Mouse (Mus musculus) hindbrain, postnatal 0 days (tissue): ENCODE results near the gene Rab4b. TPM values are rescaled to one million over a fixed set of nuclear protein-coding genes. Genes with fewer than 3 reads are reported as not detected.

Experiments
- ATAC-seq: fragments of 200-750 bp; cut with Nextera tagmentation; 2 replicates; pipeline ENCODE4 v1.8.0; 2017; ENCODE audit warnings: mild to moderate bottlenecking, moderate TSS enrichment, moderate library complexity
- DNase-seq: peaks from one replicate; pipeline ENCODE4 v3.0.0-alpha.2; 2015; ENCODE audit warnings: low spot score
- H3K27ac ChIP-seq: fragments of 300-500 bp; sonication (generic); 2 replicates; pipeline ENCODE4 v1.5.1; 2014; ENCODE audit warnings: mild to moderate bottlenecking
- H3K27me3 ChIP-seq: fragments of 300-500 bp; sonication (generic); 2 replicates; pipeline ENCODE4 v1.6.1; 2014; ENCODE audit warnings: low read length, mixed read lengths; ENCODE audit not compliant: insufficient read depth
- H3K36me3 ChIP-seq: fragments of 300-500 bp; sonication (generic); 2 replicates; pipeline ENCODE4 v1.6.1; 2014; ENCODE audit warnings: low read length, mixed read lengths; ENCODE audit not compliant: insufficient read depth
- H3K4me1 ChIP-seq: fragments of 300-500 bp; sonication (generic); 2 replicates; pipeline ENCODE4 v1.6.1; 2014; ENCODE audit warnings: antibody characterized with exemption, low read length, mixed read lengths; ENCODE audit not compliant: insufficient read depth
- H3K4me2 ChIP-seq: fragments of 300-500 bp; sonication (generic); 2 replicates; pipeline ENCODE4 v1.6.1; 2014; ENCODE audit warnings: low read depth, mild to moderate bottlenecking, low read length, moderate library complexity, mixed read lengths
- H3K4me3 ChIP-seq: fragments of 300-500 bp; sonication (generic); 2 replicates; pipeline ENCODE4 v1.5.1; 2014; ENCODE audit warnings: low read length
- H3K9ac ChIP-seq: fragments of 300-500 bp; sonication (generic); replicated peaks from 2 replicates; pipeline ENCODE4 v1.6.1; 2014; ENCODE audit warnings: mild to moderate bottlenecking, low read length, moderate library complexity, mixed read lengths
- H3K9me3 ChIP-seq: fragments of 300-500 bp; sonication (generic); 2 replicates; pipeline ENCODE4 v1.6.1; 2016; ENCODE audit warnings: low read length, mixed read lengths
- CTCF ChIP-seq: IDR thresholded peaks from 2 replicates; pipeline ENCODE4 v1.5.1; 2016; ENCODE audit warnings: antibody characterized with exemption, control low read depth, low read depth
- WGBS: fragments of 180-500 bp; shearing (Covaris S2); extraction: QIAGEN DNeasy Blood & Tissue Kit; methylation state at CpG from one replicate; pipeline ENCODE4 v1.1.7; 2014; 5-methylcytosine and 5-hydroxymethylcytosine counted together
- polyA plus RNA-seq: library from polyadenylated mRNA; unstranded; fragments of >200 nt; fragmentation: Nextera tagmentation; extraction: Ambion mirVana; gene quantifications from 2 replicates; pipeline ENCODE4 v1.2.1, GENCODE M21; 2015
- total RNA-seq: library from RNA; depleted of rRNA; stranded (reverse); fragments of >200 nt; gene quantifications from 2 replicates; pipeline ENCODE4 v1.2.3, GENCODE M21; 2014

Rab4b gene
- total and polyA plus RNA-seq, 2 experiments from 2014 or later = 76.9 to 125 TPM

DNA sequence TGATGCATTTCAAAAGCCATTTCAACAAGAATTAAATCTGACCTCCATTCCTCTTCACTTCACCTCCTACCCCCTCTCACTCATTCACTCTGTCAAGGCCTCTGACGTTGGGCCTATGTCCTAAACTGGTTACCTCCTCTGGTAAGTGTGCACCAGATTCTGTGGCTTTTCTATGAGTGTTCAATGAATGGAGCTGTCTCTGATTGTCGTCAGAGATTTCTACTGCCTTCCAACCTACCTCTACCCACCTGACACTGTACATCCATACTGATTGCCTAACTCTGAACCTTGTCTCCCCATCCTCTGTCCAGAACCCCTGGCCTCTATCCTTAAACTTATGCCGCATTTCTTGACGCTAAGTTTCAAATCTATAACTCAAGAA, 763 bp downstream of the Rab4b start:
- 20% methylated on average over 4 of the region's 4 CpGs for WGBS
- peaks cover 13% of the 10 kb centered on the region for H3K36me3 ChIP-seq
- TF ChIP-seq CTCF = no peak
- H3K27ac ChIP-seq = peak overlapping the region; percentile 93
- ATAC-seq = peak; percentile 2
- H3K9ac ChIP-seq = peak overlapping the region; percentile 60
- H3K4me3 ChIP-seq = peak overlapping the region; percentile 66
- H3K4me2 ChIP-seq = peak overlapping the region; percentile 62
- no peaks in the 10 kb centered on the region for H3K9me3 ChIP-seq
- peaks cover 7% of the 10 kb centered on the region for H3K4me1 ChIP-seq
- no peak for DNase-seq
- H3K27me3 ChIP-seq = no peaks in the 10 kb centered on the region

DNA sequence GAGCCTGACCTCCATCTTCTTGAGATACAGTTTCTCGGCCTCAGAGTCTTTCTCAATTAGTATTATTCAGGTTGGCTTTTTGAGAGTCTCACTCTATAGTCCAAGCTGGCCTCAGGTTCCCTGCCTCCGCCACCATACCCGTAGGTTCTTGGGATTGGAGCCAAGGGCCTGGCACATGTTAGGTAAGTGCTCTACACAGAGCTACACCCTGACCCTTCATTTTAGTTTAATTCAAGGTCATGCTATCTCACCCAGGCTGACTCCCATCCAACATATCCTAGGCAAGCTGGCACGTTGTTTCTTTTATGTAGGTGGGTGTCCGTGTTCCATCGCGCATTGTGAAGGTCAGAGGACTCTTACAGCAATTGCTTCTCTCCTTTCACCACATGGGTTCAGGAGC, 3.8 kb downstream of the Rab4b start:
- no peak overlapping the region for H3K27ac ChIP-seq
- peaks cover 25% of the 10 kb centered on the region for H3K36me3 ChIP-seq
- no peaks in the 10 kb centered on the region for H3K9me3 ChIP-seq
- H3K4me2 ChIP-seq = no peak overlapping the region
- peaks cover 7% of the 10 kb centered on the region for H3K4me1 ChIP-seq
- TF ChIP-seq CTCF = no peak
- H3K9ac ChIP-seq = no peak overlapping the region
- WGBS = 92% methylated on average over 7 of the region's 7 CpGs
- H3K4me3 ChIP-seq = no peak overlapping the region
- ATAC-seq (no peak), DNase-seq (no peak)
- no peaks in the 10 kb centered on the region for H3K27me3 ChIP-seq

DNA sequence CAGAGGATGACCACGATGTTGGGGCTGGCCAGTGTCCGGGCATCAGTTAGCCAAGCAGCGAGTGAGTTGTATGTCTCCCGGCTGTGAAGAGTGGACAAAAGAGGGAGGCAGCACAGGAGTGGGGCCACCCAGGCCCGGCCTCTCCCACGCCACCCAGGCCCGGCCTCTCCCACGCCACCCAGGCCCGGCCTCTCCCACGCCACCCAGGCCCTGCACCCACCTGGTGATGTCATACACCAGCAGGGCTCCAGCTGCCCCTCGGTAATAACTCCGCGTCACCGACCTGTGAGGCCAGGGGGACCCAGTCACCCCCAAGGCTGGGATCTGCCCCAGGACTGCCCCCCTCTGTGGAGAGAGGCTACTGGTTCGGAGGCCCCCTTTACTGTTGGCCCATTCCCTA, 4.2 kb downstream of the Rab4b start:
- Histone ChIP-seq H3K27me3 (no peaks in the 10 kb centered on the region), H3K27ac (no peak overlapping the region), H3K9me3 (no peaks in the 10 kb centered on the region), H3K4me1 (peaks cover 7% of the 10 kb centered on the region), H3K9ac (no peak overlapping the region), H3K4me2 (no peak overlapping the region), H3K36me3 (peaks cover 25% of the 10 kb centered on the region), H3K4me3 (no peak overlapping the region)
- no peak for TF ChIP-seq CTCF
- ATAC-seq = no peak
- WGBS = 98% methylated on average over 15 of the region's 15 CpGs
- no peak for DNase-seq

DNA sequence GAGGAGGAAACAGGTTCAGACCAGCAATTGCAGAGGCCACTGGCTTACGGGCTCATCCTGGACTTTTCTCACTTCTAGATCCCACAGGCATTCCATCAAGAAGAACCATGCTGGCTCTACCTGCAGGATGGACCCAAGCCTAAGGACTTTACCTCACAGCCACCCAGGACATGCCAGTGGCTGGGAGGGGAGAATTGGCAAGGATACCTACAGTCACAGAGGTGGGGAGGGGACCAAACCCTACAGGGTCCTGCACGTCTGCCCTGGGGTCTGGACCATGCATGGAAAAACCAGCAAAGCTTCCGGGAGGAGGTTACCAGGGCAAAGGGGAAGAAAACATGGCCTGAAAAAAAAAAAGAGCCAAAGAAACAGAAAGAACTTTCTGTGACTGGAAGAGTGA, 7.7 kb downstream of the Rab4b start:
- Histone ChIP-seq H3K27ac (no peak overlapping the region), H3K4me1 (no peaks in the 10 kb centered on the region), H3K27me3 (no peaks in the 10 kb centered on the region), H3K9me3 (no peaks in the 10 kb centered on the region), H3K9ac (no peak overlapping the region), H3K36me3 (peaks cover 25% of the 10 kb centered on the region), H3K4me3 (no peak overlapping the region), H3K4me2 (no peak overlapping the region)
- TF ChIP-seq CTCF = no peak
- ATAC-seq (no peak), DNase-seq (no peak)
- 85% methylated on average over 3 of the region's 3 CpGs for WGBS

DNA sequence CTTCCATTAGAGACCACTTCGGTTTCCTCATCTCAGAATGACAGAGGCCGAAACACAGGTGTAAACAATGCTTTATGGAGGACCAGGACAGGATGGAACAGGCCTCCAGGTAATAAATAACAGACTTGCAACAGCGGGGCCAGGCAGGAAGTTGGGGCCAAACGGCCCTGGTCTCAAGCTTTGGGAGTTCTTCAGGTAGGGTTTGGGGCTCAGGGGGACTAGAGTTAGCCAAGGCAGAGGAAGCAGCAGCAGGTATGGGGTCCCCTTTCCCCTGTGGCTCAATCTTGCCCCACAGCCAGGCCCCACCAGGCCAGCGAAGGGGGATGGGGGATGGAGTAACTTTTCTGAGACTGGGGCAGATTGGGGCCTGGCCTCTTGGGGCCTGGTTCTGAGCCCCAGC, 10.3 kb downstream of the Rab4b start:
- no peaks in the 10 kb centered on the region for H3K27me3 ChIP-seq
- no peaks in the 10 kb centered on the region for H3K9me3 ChIP-seq
- H3K9ac ChIP-seq = no peak overlapping the region
- peaks cover 16% of the 10 kb centered on the region; the same call in 1 of the 2 replicates for H3K36me3 ChIP-seq
- H3K27ac ChIP-seq = no peak overlapping the region
- no peak for TF ChIP-seq CTCF
- H3K4me1 ChIP-seq = peaks cover 25% of the 10 kb centered on the region
- no peak overlapping the region for H3K4me3 ChIP-seq
- 94% methylated on average over 5 of the region's 5 CpGs for WGBS
- no peak overlapping the region for H3K4me2 ChIP-seq
- no peak for DNase-seq
- ATAC-seq = no peak

DNA sequence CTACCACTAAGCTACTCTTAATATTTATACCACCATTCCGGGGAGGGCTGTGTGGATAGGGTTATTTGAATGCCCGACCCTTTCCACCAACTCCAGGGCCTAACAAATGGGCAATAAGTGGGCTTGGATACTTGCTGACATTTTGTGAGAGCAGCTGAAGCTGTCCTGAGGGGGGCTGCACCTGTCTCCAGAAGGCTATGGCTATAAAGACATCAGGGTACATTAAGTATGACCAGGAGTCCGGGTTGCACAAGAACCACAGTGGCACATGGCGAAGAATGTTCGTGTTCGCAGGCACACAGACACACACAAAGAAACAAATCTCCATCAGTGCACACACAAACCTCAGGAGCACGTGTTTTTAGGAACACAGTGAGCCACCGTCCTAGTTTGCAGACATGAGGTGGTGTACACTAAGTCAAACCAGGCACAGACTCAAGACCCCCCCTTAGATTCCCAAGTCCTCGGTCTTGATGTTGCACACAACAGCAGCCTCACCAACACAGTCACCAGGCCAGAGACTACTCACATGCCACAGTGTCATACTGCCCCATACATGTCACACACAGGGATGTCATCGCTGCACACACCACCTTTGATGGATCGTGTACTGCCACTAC, 11.1 kb downstream of the Rab4b start:
- Histone ChIP-seq H3K9me3 (no peaks in the 10 kb centered on the region), H3K27me3 (no peaks in the 10 kb centered on the region), H3K4me2 (peak overlapping the region; percentile 87), H3K9ac (peak overlapping the region; percentile 84; the same call in 1 of the 2 replicates), H3K4me1 (peaks cover 33% of the 10 kb centered on the region), H3K4me3 (peak overlapping the region; percentile 70), H3K36me3 (peaks cover 9% of the 10 kb centered on the region; the same call in 1 of the 2 replicates), H3K27ac (peak overlapping the region; percentile 98)
- ATAC-seq (no peak), DNase-seq (no peak)
- 67% methylated on average over 11 of the region's 11 CpGs for WGBS
- no peak for TF ChIP-seq CTCF
